Mouse (Mus musculus) heart, adult 2 months (tissue): ENCODE results near the gene Rxfp2.

Experiments
- CTCF ChIP-seq: fragments of 200-600 bp; IDR thresholded peaks from 2 replicates; pipeline ENCODE4 v1.8.1; 2022; ENCODE audit warnings: antibody characterized with exemption, mild to moderate bottlenecking, moderate library complexity
- POLR2A ChIP-seq: fragments of 200-500 bp; IDR thresholded peaks from 2 replicates; pipeline ENCODE4 v1.6.1; 2011; ENCODE audit warnings: mild to moderate bottlenecking, low read depth, low read length, control low read depth; ENCODE audit not compliant: insufficient read depth

GRCm38 (mm10) chr5:150114778-150115177 is 96.3 kb downstream of the Rxfp2 start:
- TF ChIP-seq POLR2A (no peak), CTCF (no peak)
